Mouse (Mus musculus): ENCODE measurements at regions not wholly inside any gene's neighbourhood (a gene's known extent, or its start where the extent isn't known, plus 50 kb on each side); places are given as distances from the start of the nearest gene placed in this dataset.

GRCm38 (mm10) chr9:49973974-49974495 lies 175.3 kb upstream of the Ncam1 start:
- H3K36me3 ChIP-seq (ENCODE audit: control insufficient read depth, insufficient read depth) = no peaks in the 10 kb centered on the region
- TF ChIP-seq MAX (IDR thresholded peaks at IDR 0.05) (peak; percentile 68), MYOD1 (IDR thresholded peaks at IDR 0.05; ENCODE audit: control insufficient read depth, insufficient read length, low read depth) (peak; percentile 30), FOSL1 (IDR thresholded peaks at IDR 0.05; ENCODE audit: insufficient read depth, low read length, poor library complexity, severe bottlenecking) (no peak), MYOG (IDR thresholded peaks at IDR 0.05; ENCODE audit: control insufficient read depth, extremely low read depth, insufficient read length) (no peak), CTCF (IDR thresholded peaks at IDR 0.05; ENCODE audit: control insufficient read depth, insufficient read depth, insufficient read length) (no peak)
- no peak overlapping the region for H3K4me3 ChIP-seq (ENCODE audit: insufficient read depth, poor library complexity, severe bottlenecking)
- no peak overlapping the region for H3ac ChIP-seq (ENCODE audit: control insufficient read depth, insufficient read length, low read depth)
- no peaks in the 10 kb centered on the region for H3K79me3 ChIP-seq (ENCODE audit: low read depth)
- no peaks in the 10 kb centered on the region for H3K27me3 ChIP-seq (ENCODE audit: control insufficient read depth, insufficient read depth, insufficient read length)
- no peaks in the 10 kb centered on the region for H3K79me2 ChIP-seq (ENCODE audit: control insufficient read depth, insufficient read depth)

DNA sequence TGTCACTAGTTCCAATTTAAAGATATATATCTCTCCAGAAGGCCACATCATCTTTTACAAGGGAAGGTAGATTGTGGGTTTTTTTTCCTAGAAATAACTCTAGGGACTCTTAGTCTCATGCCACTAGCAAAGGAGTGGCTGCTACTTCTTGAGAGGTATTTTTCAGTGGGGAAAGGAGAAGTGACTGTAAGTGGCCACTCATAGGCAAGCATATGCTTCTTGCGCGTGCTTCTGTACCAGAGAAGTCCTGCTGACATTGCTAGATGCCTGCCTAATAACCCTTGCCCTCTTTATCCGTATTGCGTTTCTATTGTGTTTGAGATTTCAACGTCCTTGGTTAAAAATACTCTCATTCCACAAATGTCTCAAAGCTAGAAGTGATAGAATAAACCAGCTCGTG lies 170.7 kb upstream of the Ncam1 start:
- no peaks in the 10 kb centered on the region for H3K36me3 ChIP-seq (ENCODE audit: control insufficient read depth, insufficient read depth)
- no peak overlapping the region for H3K4me3 ChIP-seq (ENCODE audit: insufficient read depth, poor library complexity, severe bottlenecking)
- no peak for TF ChIP-seq FOSL1 (IDR thresholded peaks at IDR 0.05; ENCODE audit: insufficient read depth, low read length, poor library complexity, severe bottlenecking)
- TF ChIP-seq MYOD1 (IDR thresholded peaks at IDR 0.05; ENCODE audit: control insufficient read depth, insufficient read length, low read depth) = no peak
- no peak for TF ChIP-seq CEBPB (IDR thresholded peaks at IDR 0.05; ENCODE audit: low read depth)
- no peak for TF ChIP-seq USF1 (IDR thresholded peaks at IDR 0.05; ENCODE audit: low read depth)
- TF ChIP-seq MAX (IDR thresholded peaks at IDR 0.05) = no peak
- TF ChIP-seq MYOG (IDR thresholded peaks at IDR 0.05; ENCODE audit: control insufficient read depth, extremely low read depth, insufficient read length) = no peak
- no peak for TF ChIP-seq CTCF (IDR thresholded peaks at IDR 0.05; ENCODE audit: control insufficient read depth, insufficient read depth, insufficient read length)
- H3K27me3 ChIP-seq (ENCODE audit: control insufficient read depth, insufficient read depth, insufficient read length) = no peaks in the 10 kb centered on the region
- no peaks in the 10 kb centered on the region for H3K79me2 ChIP-seq (ENCODE audit: control insufficient read depth, insufficient read depth)
- H3K79me3 ChIP-seq (ENCODE audit: low read depth) = no peaks in the 10 kb centered on the region
- H3ac ChIP-seq (ENCODE audit: control insufficient read depth, insufficient read length, low read depth) = no peak overlapping the region

GRCm38 (mm10) chr9:49964666-49965065 lies 165.9 kb upstream of the Ncam1 start:
- Histone ChIP-seq H3K79me2 (ENCODE audit: control insufficient read depth, insufficient read depth) (no peaks in the 10 kb centered on the region), H3K36me3 (ENCODE audit: control insufficient read depth, insufficient read depth) (no peaks in the 10 kb centered on the region), H3K4me3 (ENCODE audit: insufficient read depth, poor library complexity, severe bottlenecking) (no peak overlapping the region), H3K27me3 (ENCODE audit: control insufficient read depth, insufficient read depth, insufficient read length) (no peaks in the 10 kb centered on the region), H3ac (ENCODE audit: control insufficient read depth, insufficient read length, low read depth) (no peak overlapping the region), H3K79me3 (ENCODE audit: low read depth) (no peaks in the 10 kb centered on the region)
- TF ChIP-seq MYOG (IDR thresholded peaks at IDR 0.05; ENCODE audit: control insufficient read depth, extremely low read depth, insufficient read length) (no peak), MYOD1 (IDR thresholded peaks at IDR 0.05; ENCODE audit: control insufficient read depth, insufficient read length, low read depth) (no peak), CTCF (IDR thresholded peaks at IDR 0.05; ENCODE audit: control insufficient read depth, insufficient read depth, insufficient read length) (no peak), FOSL1 (IDR thresholded peaks at IDR 0.05; ENCODE audit: insufficient read depth, low read length, poor library complexity, severe bottlenecking) (no peak), USF1 (IDR thresholded peaks at IDR 0.05; ENCODE audit: low read depth) (no peak)

- TF ChIP-seq MYOG (IDR thresholded peaks at IDR 0.05; ENCODE audit: control insufficient read depth, extremely low read depth, insufficient read length) = no peak
- Histone ChIP-seq H3K36me3 (ENCODE audit: control insufficient read depth, insufficient read depth) (no peaks in the 10 kb centered on the region), H3ac (ENCODE audit: control insufficient read depth, insufficient read length, low read depth) (no peak overlapping the region), H3K79me3 (ENCODE audit: low read depth) (no peaks in the 10 kb centered on the region), H3K27me3 (ENCODE audit: control insufficient read depth, insufficient read depth, insufficient read length) (no peaks in the 10 kb centered on the region), H3K4me3 (ENCODE audit: insufficient read depth, poor library complexity, severe bottlenecking) (no peak overlapping the region), H3K79me2 (ENCODE audit: control insufficient read depth, insufficient read depth) (no peaks in the 10 kb centered on the region)
Observed at GRCm38 (mm10) chr9:49962561-49963071, 163.9 kb upstream of the Ncam1 start.

DNA sequence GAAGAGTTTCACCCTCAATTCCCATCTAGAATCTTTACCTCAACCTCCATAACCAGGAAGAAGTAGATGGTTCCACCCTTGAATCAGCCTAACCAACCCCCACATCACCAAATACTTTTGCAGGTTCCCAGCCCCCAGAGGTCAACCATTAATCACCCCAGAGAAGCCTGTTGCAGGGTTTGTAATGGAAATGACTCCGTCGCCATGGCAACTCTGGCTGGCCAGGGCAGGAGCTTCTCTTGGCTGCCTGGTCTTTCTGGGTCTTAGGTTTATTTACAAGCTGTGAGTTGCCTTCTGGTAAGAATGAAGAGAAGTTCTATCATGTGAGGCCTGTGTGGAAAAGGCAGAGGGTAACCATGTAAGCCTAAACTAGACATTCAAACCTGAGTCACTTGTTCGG lies 163.2 kb upstream of the Ncam1 start:
- TF ChIP-seq MYOG (IDR thresholded peaks at IDR 0.05; ENCODE audit: control insufficient read depth, extremely low read depth, insufficient read length) (no peak), USF1 (IDR thresholded peaks at IDR 0.05; ENCODE audit: low read depth) (no peak), FOSL1 (IDR thresholded peaks at IDR 0.05; ENCODE audit: insufficient read depth, low read length, poor library complexity, severe bottlenecking) (no peak), MAX (IDR thresholded peaks at IDR 0.05) (no peak), CTCF (IDR thresholded peaks at IDR 0.05; ENCODE audit: control insufficient read depth, insufficient read depth, insufficient read length) (no peak), CEBPB (IDR thresholded peaks at IDR 0.05; ENCODE audit: low read depth) (no peak), MYOD1 (IDR thresholded peaks at IDR 0.05; ENCODE audit: control insufficient read depth, insufficient read length, low read depth) (no peak)
- no peaks in the 10 kb centered on the region for H3K27me3 ChIP-seq (ENCODE audit: control insufficient read depth, insufficient read depth, insufficient read length)
- no peaks in the 10 kb centered on the region for H3K79me3 ChIP-seq (ENCODE audit: low read depth)
- H3K4me3 ChIP-seq (ENCODE audit: insufficient read depth, poor library complexity, severe bottlenecking) = no peak overlapping the region
- no peaks in the 10 kb centered on the region for H3K36me3 ChIP-seq (ENCODE audit: control insufficient read depth, insufficient read depth)
- no peak overlapping the region for H3ac ChIP-seq (ENCODE audit: control insufficient read depth, insufficient read length, low read depth)
- H3K79me2 ChIP-seq (ENCODE audit: control insufficient read depth, insufficient read depth) = no peaks in the 10 kb centered on the region

- H3K79me2 ChIP-seq (ENCODE audit: control insufficient read depth, insufficient read depth) = no peaks in the 10 kb centered on the region
- H3K4me3 ChIP-seq (ENCODE audit: insufficient read depth, poor library complexity, severe bottlenecking) = no peak overlapping the region
- H3K79me3 ChIP-seq (ENCODE audit: low read depth) = no peaks in the 10 kb centered on the region
- TF ChIP-seq MYOD1 (IDR thresholded peaks at IDR 0.05; ENCODE audit: control insufficient read depth, insufficient read length, low read depth) (no peak), MAX (IDR thresholded peaks at IDR 0.05) (no peak), MYOG (IDR thresholded peaks at IDR 0.05; ENCODE audit: control insufficient read depth, extremely low read depth, insufficient read length) (no peak), USF1 (IDR thresholded peaks at IDR 0.05; ENCODE audit: low read depth) (no peak), CTCF (IDR thresholded peaks at IDR 0.05; ENCODE audit: control insufficient read depth, insufficient read depth, insufficient read length) (no peak), FOSL1 (IDR thresholded peaks at IDR 0.05; ENCODE audit: insufficient read depth, low read length, poor library complexity, severe bottlenecking) (no peak), CEBPB (IDR thresholded peaks at IDR 0.05; ENCODE audit: low read depth) (no peak)
- no peak overlapping the region for H3ac ChIP-seq (ENCODE audit: control insufficient read depth, insufficient read length, low read depth)
- H3K36me3 ChIP-seq (ENCODE audit: control insufficient read depth, insufficient read depth) = no peaks in the 10 kb centered on the region
- no peaks in the 10 kb centered on the region for H3K27me3 ChIP-seq (ENCODE audit: control insufficient read depth, insufficient read depth, insufficient read length)
Observed at GRCm38 (mm10) chr9:49961329-49961728, 162.6 kb upstream of the Ncam1 start.

All from C2C12 (cell line).